Mouse (Mus musculus) limb, embryonic 13.5 days (tissue): Measurements from ENCODE around the gene Tfdp2. TPM values are rescaled to one million over a fixed set of nuclear protein-coding genes. Genes with fewer than 3 reads are reported as not detected.

Experiments
- ATAC-seq: fragments of 200-750 bp; cut with Nextera tagmentation; 2 replicates; pipeline ENCODE4 v1.8.0; 2017; ENCODE audit warnings: low read depth, moderate number of reproducible peaks, moderate TSS enrichment; ENCODE audit not compliant: low FRiP score
- H3K27ac ChIP-seq: fragments of 300-500 bp; sonication (generic); 2 replicates; pipeline ENCODE4 v1.5.1; 2015; ENCODE audit warnings: inconsistent platforms, mild to moderate bottlenecking, moderate library complexity
- H3K27me3 ChIP-seq: fragments of 300-500 bp; sonication (generic); 2 replicates; pipeline ENCODE4 v1.6.1; 2015; ENCODE audit warnings: mild to moderate bottlenecking, inconsistent platforms
- H3K36me3 ChIP-seq: fragments of 300-500 bp; sonication (generic); 2 replicates; pipeline ENCODE4 v1.6.1; 2015; ENCODE audit warnings: inconsistent platforms, mild to moderate bottlenecking, moderate library complexity
- H3K4me1 ChIP-seq: fragments of 300-500 bp; sonication (generic); 2 replicates; pipeline ENCODE4 v1.6.1; 2015; ENCODE audit warnings: inconsistent platforms
- H3K4me2 ChIP-seq: fragments of 300-500 bp; sonication (generic); replicated peaks from 2 replicates; pipeline ENCODE4 v1.6.1; 2015; ENCODE audit warnings: inconsistent platforms, mild to moderate bottlenecking, moderate library complexity
- H3K4me3 ChIP-seq: fragments of 300-500 bp; sonication (generic); 2 replicates; pipeline ENCODE4 v1.5.1; 2015; ENCODE audit warnings: moderate library complexity, mild to moderate bottlenecking, inconsistent platforms
- H3K9ac ChIP-seq: fragments of 300-500 bp; sonication (generic); 2 replicates; pipeline ENCODE4 v1.6.1; 2015; ENCODE audit warnings: mild to moderate bottlenecking, inconsistent platforms
- H3K9me3 ChIP-seq: fragments of 300-500 bp; sonication (generic); 2 replicates; pipeline ENCODE4 v1.6.1; 2016; ENCODE audit warnings: inconsistent platforms
- WGBS: fragments of 180-500 bp; shearing (Covaris S2); methylation state at CpG from one replicate; pipeline ENCODE4 v1.1.7; 2015; 5-methylcytosine and 5-hydroxymethylcytosine counted together
- polyA plus RNA-seq: library from polyadenylated mRNA; unstranded; fragments of >200 nt; fragmentation: Nextera tagmentation; extraction: Ambion mirVana; gene quantifications from 2 replicates; pipeline ENCODE4 v1.2.1, GENCODE M21; 2015

Tfdp2 gene
- polyA plus RNA-seq, 1 experiment from 2014 or later: 42.6 TPM

DNA sequence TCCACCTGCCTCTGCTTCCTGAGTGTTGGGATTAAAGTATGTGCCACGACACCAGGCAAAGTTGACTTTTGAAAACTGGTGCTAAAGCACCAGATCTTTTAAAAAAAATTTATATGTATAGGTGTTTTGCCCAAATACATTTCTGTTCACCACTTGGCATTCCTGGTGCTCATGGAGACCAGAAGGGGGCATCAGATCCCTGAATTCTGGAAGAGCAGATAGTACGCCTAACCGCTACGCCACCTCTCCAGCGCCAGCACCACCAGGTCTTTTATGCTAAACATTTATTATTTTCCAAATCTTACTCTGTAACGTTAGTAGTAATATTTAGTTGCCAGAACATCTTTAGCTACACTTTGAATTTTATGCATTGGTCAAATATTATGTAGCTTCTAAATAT, 65.9 kb downstream of the Tfdp2 start:
- Histone ChIP-seq H3K4me2 (no peak overlapping the region), H3K27me3 (no peaks in the 10 kb centered on the region), H3K36me3 (0 out of 2 replicates have a peak, but pooled peaks cover 3% of the 10 kb centered on the region), H3K4me1 (peaks cover 6% of the 10 kb centered on the region; the same call in 1 of the 2 replicates), H3K4me3 (no peak overlapping the region), H3K9me3 (no peaks in the 10 kb centered on the region), H3K9ac (no peak overlapping the region), H3K27ac (no peak overlapping the region)
- WGBS: 93% methylated on average over 6 of the region's 6 CpGs
- no peak for ATAC-seq

DNA sequence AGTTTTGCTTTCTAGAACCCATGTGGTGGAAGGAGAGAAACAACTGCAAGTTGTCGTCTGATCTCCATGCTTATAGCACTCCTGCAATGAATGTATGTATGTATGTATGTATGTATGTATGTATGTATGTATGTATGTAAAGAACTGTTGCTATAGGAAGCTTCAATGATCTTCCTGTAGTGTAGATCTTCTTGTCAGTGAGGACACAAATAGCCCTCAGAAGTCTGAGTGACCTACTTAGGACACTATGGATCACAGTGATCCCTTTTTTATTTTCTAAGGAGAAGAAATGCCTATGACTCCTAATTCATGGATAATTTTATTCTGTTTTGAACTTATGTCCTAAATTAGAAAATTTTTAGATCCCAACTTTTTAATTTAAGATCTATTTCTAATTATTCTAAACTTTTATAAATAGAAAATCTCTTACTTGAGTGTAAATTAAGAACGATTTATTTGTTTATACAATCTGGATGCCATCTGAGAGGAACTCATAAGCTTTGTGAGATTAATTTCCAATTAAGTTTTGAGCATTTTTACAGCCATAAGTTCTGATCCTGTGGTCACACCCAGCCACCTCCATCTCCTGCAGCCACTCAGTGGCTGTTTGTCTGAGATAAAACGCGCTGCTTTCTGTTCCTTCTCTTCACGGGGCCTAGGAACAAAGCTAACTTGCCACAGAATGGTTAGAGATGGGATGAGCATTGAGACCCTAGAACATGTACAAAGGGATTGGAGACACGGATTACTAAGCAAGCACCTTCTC, 70.9 kb downstream of the Tfdp2 start:
- Histone ChIP-seq H3K4me1 (no peaks in the 10 kb centered on the region), H3K27me3 (no peaks in the 10 kb centered on the region), H3K4me2 (no peak overlapping the region), H3K4me3 (no peak overlapping the region), H3K36me3 (0 out of 2 replicates have a peak, but pooled peaks cover 3% of the 10 kb centered on the region), H3K9ac (no peak overlapping the region), H3K9me3 (no peaks in the 10 kb centered on the region), H3K27ac (no peak overlapping the region)
- no peak for ATAC-seq
- 92% methylated on average over 6 of the region's 6 CpGs for WGBS

DNA sequence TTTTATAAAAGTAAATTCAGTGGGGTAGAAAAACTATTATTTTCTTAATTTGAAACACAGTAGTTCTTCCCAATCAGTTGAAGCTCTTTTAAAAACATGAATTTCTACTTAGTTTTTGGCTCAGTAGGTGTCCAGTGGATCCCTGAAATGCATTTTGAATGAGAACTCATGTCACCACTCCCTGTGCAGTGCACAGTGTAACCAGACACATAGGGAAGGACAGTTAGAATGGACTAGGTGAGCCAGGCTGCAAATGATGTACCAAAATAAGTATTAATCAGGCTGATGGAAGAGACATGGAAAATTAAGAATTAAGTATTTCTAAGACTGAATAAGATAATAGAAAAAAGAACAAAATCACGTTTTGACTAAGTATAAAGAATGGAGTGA, 71.5 kb downstream of the Tfdp2 start:
- no peaks in the 10 kb centered on the region for H3K9me3 ChIP-seq
- no peaks in the 10 kb centered on the region for H3K4me1 ChIP-seq
- 0 out of 2 replicates have a peak, but pooled peaks cover 3% of the 10 kb centered on the region for H3K36me3 ChIP-seq
- H3K27ac ChIP-seq: no peak overlapping the region
- no peak overlapping the region for H3K4me2 ChIP-seq
- 67% methylated on average over 1 of the region's 1 CpGs for WGBS
- H3K9ac ChIP-seq: no peak overlapping the region
- no peak for ATAC-seq
- H3K4me3 ChIP-seq: no peak overlapping the region
- H3K27me3 ChIP-seq: no peaks in the 10 kb centered on the region

DNA sequence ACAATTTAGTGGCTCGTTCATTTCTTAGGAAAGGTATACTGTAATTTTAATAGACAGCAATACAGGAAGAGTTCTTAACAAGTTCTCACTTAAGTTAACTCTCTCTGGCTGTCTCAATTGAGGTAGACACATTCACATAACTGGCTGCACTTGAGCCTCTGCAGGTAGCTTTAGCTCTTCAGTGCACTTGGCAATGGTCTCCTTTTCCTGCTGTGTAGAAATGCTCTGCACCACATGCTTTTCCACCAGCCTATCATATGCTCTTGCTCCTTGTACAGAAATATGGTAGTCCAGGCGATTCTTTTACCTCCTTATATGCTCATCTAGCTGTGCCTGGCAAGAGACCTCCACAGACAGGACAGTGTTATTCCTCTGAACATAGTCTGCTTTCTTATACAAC, 73.7 kb downstream of the Tfdp2 start:
- H3K36me3 ChIP-seq: 0 out of 2 replicates have a peak, but pooled peaks cover 3% of the 10 kb centered on the region
- 72% methylated on average over 2 of the region's 2 CpGs for WGBS
- no peak for ATAC-seq
- H3K9me3 ChIP-seq: no peaks in the 10 kb centered on the region
- H3K4me2 ChIP-seq: no peak overlapping the region
- H3K27ac ChIP-seq: no peak overlapping the region
- H3K27me3 ChIP-seq: no peaks in the 10 kb centered on the region
- no peaks in the 10 kb centered on the region for H3K4me1 ChIP-seq
- no peak overlapping the region for H3K4me3 ChIP-seq
- H3K9ac ChIP-seq: no peak overlapping the region

DNA sequence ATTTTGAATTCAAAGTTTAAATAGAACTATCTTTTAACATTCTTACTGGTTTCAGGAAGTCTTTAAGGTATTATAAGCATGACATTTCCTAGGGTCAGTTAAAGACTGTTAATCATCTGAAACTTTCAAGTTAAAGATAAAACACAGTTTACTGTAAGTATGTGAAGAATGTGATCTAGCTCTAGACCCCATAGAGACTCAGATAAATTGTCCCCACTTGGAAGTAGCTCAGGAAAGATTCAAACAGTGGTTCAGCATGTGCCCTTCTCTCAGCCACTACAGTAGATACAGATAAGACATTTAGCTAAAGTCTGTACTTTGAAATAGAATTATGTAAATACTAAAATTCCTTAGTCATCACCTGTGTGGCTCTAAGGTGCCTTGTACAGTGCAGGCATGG, 79.5 kb downstream of the Tfdp2 start:
- Histone ChIP-seq H3K36me3 (peaks cover 6% of the 10 kb centered on the region), H3K4me3 (no peak overlapping the region), H3K4me1 (no peaks in the 10 kb centered on the region), H3K9me3 (no peaks in the 10 kb centered on the region), H3K27me3 (no peaks in the 10 kb centered on the region), H3K9ac (no peak overlapping the region), H3K4me2 (no peak overlapping the region), H3K27ac (no peak overlapping the region)
- ATAC-seq: no peak

DNA sequence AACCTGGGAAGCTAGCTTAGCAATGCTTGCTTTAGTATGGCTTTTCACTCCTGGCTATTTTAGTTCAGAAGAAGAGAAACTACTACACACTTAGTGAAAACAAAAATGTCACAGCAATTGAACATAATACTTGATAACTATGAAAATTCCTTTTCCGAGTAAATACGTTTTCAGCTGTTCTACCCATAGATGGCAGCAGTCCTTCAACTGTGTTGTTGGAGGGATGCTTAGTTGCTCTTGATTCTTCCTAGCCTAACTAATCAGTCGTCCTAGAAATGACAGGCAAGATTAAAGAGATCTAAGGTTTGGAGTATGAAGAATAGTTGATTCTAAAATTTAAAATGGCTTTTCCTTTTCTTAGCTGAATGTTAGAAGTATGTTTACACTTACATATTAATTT, 85.4 kb downstream of the Tfdp2 start:
- Histone ChIP-seq H3K4me2 (no peak overlapping the region), H3K4me3 (no peak overlapping the region), H3K4me1 (no peaks in the 10 kb centered on the region), H3K9ac (no peak overlapping the region), H3K36me3 (peaks cover 2% of the 10 kb centered on the region; the same call in 1 of the 2 replicates), H3K9me3 (no peaks in the 10 kb centered on the region), H3K27ac (no peak overlapping the region), H3K27me3 (no peaks in the 10 kb centered on the region)
- no peak for ATAC-seq
- WGBS: 64% methylated on average over 3 of the region's 3 CpGs

DNA sequence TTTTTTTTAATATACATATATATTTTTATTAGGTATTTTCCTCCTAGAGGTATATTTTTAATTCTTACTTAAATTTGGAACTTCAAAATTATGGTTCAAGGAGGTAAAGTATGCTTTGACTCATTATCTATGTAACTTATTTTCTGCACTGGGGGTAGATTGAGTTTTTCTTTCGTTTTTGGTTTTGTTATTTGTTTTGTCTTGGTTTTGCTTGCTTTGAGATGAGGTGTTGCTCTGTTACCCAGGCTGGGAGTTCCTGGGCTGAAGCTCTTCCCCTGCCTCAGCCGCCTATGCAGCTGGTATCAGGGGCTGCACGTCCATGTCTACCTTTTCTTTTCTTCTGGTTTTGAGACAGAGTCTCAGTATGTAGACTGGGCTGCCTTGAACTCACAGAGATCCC, 86.0 kb downstream of the Tfdp2 start:
- Histone ChIP-seq H3K27me3 (no peaks in the 10 kb centered on the region), H3K4me3 (no peak overlapping the region), H3K4me1 (no peaks in the 10 kb centered on the region), H3K9me3 (no peaks in the 10 kb centered on the region), H3K27ac (no peak overlapping the region), H3K36me3 (peaks cover 5% of the 10 kb centered on the region; the same call in 1 of the 2 replicates), H3K9ac (no peak overlapping the region), H3K4me2 (no peak overlapping the region)
- no peak for ATAC-seq
- whole genome bisulfite sequencing: 89% methylated on average over 3 of the region's 3 CpGs

DNA sequence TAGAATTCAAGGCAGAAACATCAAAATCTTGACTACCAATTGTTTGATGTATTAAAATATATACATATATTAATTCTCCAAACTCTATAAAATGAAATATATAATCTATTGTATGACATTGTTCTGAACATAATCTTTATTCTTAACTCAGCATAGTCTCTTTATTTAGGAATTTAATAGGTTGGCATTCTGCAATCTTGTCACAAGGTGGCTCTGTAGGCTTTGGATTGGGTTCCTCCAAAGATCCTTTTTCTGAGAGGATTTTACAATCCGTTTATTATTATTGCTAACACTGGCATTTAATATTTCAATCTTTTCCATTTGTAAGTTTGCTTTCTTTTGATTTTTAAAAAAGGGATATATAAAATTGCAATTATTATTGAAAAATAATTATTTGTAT, 88.8 kb downstream of the Tfdp2 start:
- Histone ChIP-seq H3K4me2 (no peak overlapping the region), H3K9ac (no peak overlapping the region), H3K36me3 (peaks cover 22% of the 10 kb centered on the region), H3K27me3 (no peaks in the 10 kb centered on the region), H3K9me3 (no peaks in the 10 kb centered on the region), H3K4me3 (no peak overlapping the region), H3K27ac (no peak overlapping the region), H3K4me1 (no peaks in the 10 kb centered on the region)
- WGBS: 38% methylated on average over 1 of the region's 1 CpGs
- no peak for ATAC-seq

DNA sequence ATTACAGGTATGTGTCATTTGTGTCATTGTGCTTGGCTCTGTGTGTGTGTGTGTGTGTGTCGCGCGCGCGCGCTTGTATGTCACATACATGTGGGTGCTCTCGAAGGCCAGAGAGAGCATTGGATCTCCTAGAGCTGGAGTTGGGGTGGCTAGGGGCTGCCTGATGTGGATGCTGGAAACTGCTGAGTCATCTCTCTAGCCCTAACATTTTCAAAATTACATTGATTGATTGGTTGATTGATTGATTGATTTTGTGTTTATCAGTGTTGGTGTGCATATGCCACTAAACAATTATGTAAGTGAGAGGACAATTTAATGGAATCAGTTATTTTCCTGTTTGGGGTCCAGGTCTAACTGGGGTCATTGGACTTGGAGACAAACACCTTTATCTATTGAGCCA, 96.1 kb downstream of the Tfdp2 start:
- no peak for ATAC-seq
- H3K4me1 ChIP-seq: no peaks in the 10 kb centered on the region
- H3K9me3 ChIP-seq: no peaks in the 10 kb centered on the region
- H3K4me2 ChIP-seq: no peak overlapping the region
- no peaks in the 10 kb centered on the region for H3K27me3 ChIP-seq
- H3K4me3 ChIP-seq: no peak overlapping the region
- H3K9ac ChIP-seq: no peak overlapping the region
- no peak overlapping the region for H3K27ac ChIP-seq
- 97% methylated on average over 7 of the region's 7 CpGs for WGBS
- peaks cover 47% of the 10 kb centered on the region for H3K36me3 ChIP-seq

DNA sequence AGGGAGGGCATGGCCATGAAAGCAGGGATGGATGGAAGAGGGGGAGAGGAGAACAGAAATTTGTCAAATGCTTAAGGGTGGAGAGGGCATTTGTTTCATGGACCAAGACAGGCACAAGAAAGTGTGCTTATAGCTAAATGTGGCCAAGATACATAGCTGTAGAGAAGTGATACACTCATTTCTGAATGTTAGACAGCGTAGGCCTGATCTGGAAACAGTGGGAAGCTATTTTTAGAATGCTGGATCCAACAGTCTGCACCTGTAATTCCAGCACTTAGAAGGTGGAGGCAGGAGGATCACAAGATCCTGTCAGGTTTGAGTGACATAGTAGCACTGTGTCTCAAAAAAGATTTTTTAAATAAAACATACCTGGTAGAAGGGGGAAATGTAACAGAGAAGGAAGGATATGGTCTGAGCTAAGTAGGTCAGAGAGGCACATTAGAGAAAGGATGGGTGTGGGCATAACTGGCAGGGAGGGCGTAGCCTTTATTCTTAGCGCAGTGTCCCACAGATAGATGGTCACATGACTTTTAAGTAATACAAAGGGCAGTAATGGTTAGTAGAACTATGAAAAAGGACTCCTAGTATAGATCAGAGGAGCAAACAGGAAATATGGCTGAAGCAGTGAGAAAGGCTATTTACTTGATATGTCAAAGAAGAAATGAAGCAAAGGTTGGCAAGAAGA, 103.4 kb downstream of the Tfdp2 start:
- H3K4me2 ChIP-seq: no peak overlapping the region
- H3K9ac ChIP-seq: no peak overlapping the region
- no peaks in the 10 kb centered on the region for H3K4me1 ChIP-seq
- H3K27ac ChIP-seq: no peak overlapping the region
- H3K27me3 ChIP-seq: no peaks in the 10 kb centered on the region
- H3K36me3 ChIP-seq: peaks cover 74% of the 10 kb centered on the region
- no peak overlapping the region for H3K4me3 ChIP-seq
- ATAC-seq: no peak
- no peaks in the 10 kb centered on the region for H3K9me3 ChIP-seq
- 98% methylated on average over 3 of the region's 3 CpGs for whole genome bisulfite sequencing

DNA sequence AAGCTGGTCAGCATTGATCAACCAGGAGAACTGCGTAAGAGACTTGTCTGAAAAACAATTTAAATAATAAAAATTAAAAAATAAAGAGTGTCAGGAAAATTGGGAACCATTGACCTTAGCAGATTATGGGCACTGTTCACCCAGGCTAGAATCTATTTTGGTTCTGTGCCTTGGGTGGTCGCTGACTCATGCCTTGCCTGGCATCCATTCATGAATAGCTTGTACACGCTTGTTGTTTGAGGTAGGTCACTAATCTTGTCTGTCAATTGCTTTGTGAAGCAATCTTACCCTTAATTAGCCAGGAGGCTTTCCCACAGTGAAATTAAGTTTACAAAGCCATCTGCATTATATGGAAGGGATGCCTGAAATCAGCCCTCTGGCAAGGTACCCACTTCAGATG, 112.7 kb downstream of the Tfdp2 start:
- Histone ChIP-seq H3K27me3 (no peaks in the 10 kb centered on the region), H3K9me3 (no peaks in the 10 kb centered on the region), H3K4me2 (no peak overlapping the region), H3K4me3 (no peak overlapping the region), H3K36me3 (peaks cover 71% of the 10 kb centered on the region), H3K27ac (no peak overlapping the region), H3K4me1 (no peaks in the 10 kb centered on the region), H3K9ac (no peak overlapping the region)
- no peak for ATAC-seq
- 85% methylated on average over 3 of the region's 3 CpGs for WGBS

DNA sequence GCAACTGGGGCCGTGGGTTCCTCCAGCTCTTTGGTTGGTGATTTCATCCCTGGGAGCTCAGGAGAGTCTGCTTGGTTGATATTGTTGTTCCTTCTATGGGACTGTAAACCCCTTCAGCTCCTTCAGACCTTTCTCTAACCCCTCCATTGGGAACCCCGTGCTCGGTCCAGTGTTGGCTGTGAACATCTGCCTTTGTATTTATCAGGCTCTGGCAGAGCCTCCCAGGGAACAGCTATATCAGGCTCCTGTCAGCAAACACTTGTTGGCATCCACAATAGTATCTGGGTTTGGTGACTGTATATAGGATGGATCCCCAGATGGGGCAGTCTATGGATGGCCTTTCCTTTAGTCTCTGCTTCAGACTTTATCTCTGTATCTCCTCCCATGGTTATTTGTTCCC, 116.0 kb downstream of the Tfdp2 start:
- Histone ChIP-seq H3K9me3 (no peaks in the 10 kb centered on the region), H3K36me3 (peaks cover 76% of the 10 kb centered on the region), H3K27me3 (no peaks in the 10 kb centered on the region), H3K27ac (no peak overlapping the region), H3K9ac (no peak overlapping the region), H3K4me2 (no peak overlapping the region), H3K4me3 (no peak overlapping the region), H3K4me1 (no peaks in the 10 kb centered on the region)
- ATAC-seq: no peak
- 92% methylated on average over 3 of the region's 3 CpGs for WGBS
